Mouse (Mus musculus) kidney, adult 9 months (tissue): Measurements from ENCODE around the gene Selenon.

Experiments used
- DNase-seq: peaks from one replicate; pipeline ENCODE4 v3.0.0; 2022

Gene Selenon

GRCm38 (mm10) chr4:134551494-134552316 lies at the start of gene Selenon:
TSS of gene Selenon (minus strand) at chr4:134552166.
- peak; percentile 28 for DNase-seq

- no peak for DNase-seq
These were observed 49.4 kb upstream of the Selenon start for GRCm38 (mm10) chr4:134601404-134601803.

GRCm38 (mm10) chr4:134600777-134601176 lies 48.8 kb upstream of the Selenon start:
- no peak for DNase-seq

- no peak for DNase-seq
These were observed 48.1 kb upstream of the Selenon start for GRCm38 (mm10) chr4:134600060-134600459.

- DNase-seq, result no peak
These were observed 45.1 kb upstream of the Selenon start for GRCm38 (mm10) chr4:134596816-134597692.

- DNase-seq, result peak; percentile 20
These were observed 42.9 kb upstream of the Selenon start for GRCm38 (mm10) chr4:134594731-134595439.

- DNase-seq, result no peak
These were observed 40.5 kb upstream of the Selenon start for GRCm38 (mm10) chr4:134592442-134592841.

- peak; percentile 92 for DNase-seq
These were observed 39.6 kb upstream of the Selenon start for GRCm38 (mm10) chr4:134591506-134592061.

- DNase-seq, result peak; percentile 26
These were observed 38.4 kb upstream of the Selenon start for GRCm38 (mm10) chr4:134590227-134590926.

- DNase-seq, result no peak
These were observed 37.8 kb upstream of the Selenon start for GRCm38 (mm10) chr4:134589786-134590185.

- no peak for DNase-seq
These were observed 37.0 kb upstream of the Selenon start for GRCm38 (mm10) chr4:134588951-134589350.

GRCm38 (mm10) chr4:134588287-134588686 lies 36.3 kb upstream of the Selenon start:
- no peak for DNase-seq

- no peak for DNase-seq
These were observed 35.8 kb upstream of the Selenon start for GRCm38 (mm10) chr4:134587636-134588197.

GRCm38 (mm10) chr4:134586631-134587030 lies 34.7 kb upstream of the Selenon start:
- DNase-seq, result no peak

GRCm38 (mm10) chr4:134586126-134586525 lies 34.2 kb upstream of the Selenon start:
- DNase-seq, result no peak

- DNase-seq, result peak; percentile 24
These were observed 31.5 kb upstream of the Selenon start for GRCm38 (mm10) chr4:134583513-134583912.

- DNase-seq, result no peak
These were observed 29.4 kb upstream of the Selenon start for GRCm38 (mm10) chr4:134581365-134581764.

GRCm38 (mm10) chr4:134580351-134581148 lies 28.6 kb upstream of the Selenon start:
- DNase-seq, result no peak

- DNase-seq, result no peak
These were observed 27.7 kb upstream of the Selenon start for GRCm38 (mm10) chr4:134579620-134580019.

- DNase-seq, result no peak
These were observed 27.2 kb upstream of the Selenon start for GRCm38 (mm10) chr4:134579212-134579611.

- no peak for DNase-seq
These were observed 26.4 kb upstream of the Selenon start for GRCm38 (mm10) chr4:134578407-134578806.
